Mouse (Mus musculus) heart, adult 2 months (tissue): ENCODE measurements at regions not wholly inside any gene's neighbourhood (a gene's known extent, or its start where the extent isn't known, plus 50 kb on each side); places are given as distances from the start of the nearest gene placed in this dataset.

ENCODE experiments used
- DNase-seq, 2 experiments: peaks; one replicate each; pipeline ENCODE4 v3.0.0; 2021
- H3K27ac ChIP-seq: fragments of 200-600 bp; 2 replicates; pipeline ENCODE4 v1.8.1; 2022
- H3K27me3 ChIP-seq: fragments of 200-500 bp; 2 replicates; pipeline ENCODE4 v1.6.1; 2012; ENCODE audit warnings: mild to moderate bottlenecking, low read length, inconsistent platforms, mixed read lengths; ENCODE audit not compliant: control insufficient read depth, insufficient read depth
- H3K36me3 ChIP-seq: fragments of 200-500 bp; 2 replicates; pipeline ENCODE4 v1.6.1; 2012; ENCODE audit warnings: low read length, inconsistent platforms; ENCODE audit not compliant: control insufficient read depth, insufficient read depth
- H3K4me1 ChIP-seq: fragments of 200-500 bp; 2 replicates; pipeline ENCODE4 v1.6.1; 2011; ENCODE audit warnings: low read length; ENCODE audit not compliant: control insufficient read depth, insufficient read depth
- H3K4me3 ChIP-seq: fragments of 200-600 bp; 2 replicates; pipeline ENCODE4 v1.8.1; 2022
- H3K79me2 ChIP-seq: fragments of 200-500 bp; replicated peaks from 2 replicates; pipeline ENCODE4 v1.6.1; 2012; ENCODE audit warnings: mild to moderate bottlenecking, inconsistent platforms, low read length, moderate library complexity, mixed read lengths; ENCODE audit not compliant: control insufficient read depth, insufficient read depth
- H3K9ac ChIP-seq: fragments of 200-500 bp; 2 replicates; pipeline ENCODE4 v1.6.1; 2012; ENCODE audit warnings: low read depth, mild to moderate bottlenecking, control low read depth, inconsistent platforms, low read length, mixed read lengths
- CTCF ChIP-seq: fragments of 200-600 bp; IDR thresholded peaks from 2 replicates; pipeline ENCODE4 v1.8.1; 2022; ENCODE audit warnings: antibody characterized with exemption, mild to moderate bottlenecking, moderate library complexity
- EP300 ChIP-seq: fragments of 200-500 bp; IDR thresholded peaks from 2 replicates; pipeline ENCODE4 v1.6.1; 2011; ENCODE audit warnings: low read depth, low read length, control low read depth; ENCODE audit not compliant: insufficient read depth
- POLR2A ChIP-seq: fragments of 200-500 bp; IDR thresholded peaks from 2 replicates; pipeline ENCODE4 v1.6.1; 2011; ENCODE audit warnings: mild to moderate bottlenecking, low read depth, low read length, control low read depth; ENCODE audit not compliant: insufficient read depth
- WGBS: fragments of 180-500 bp; shearing (Covaris S2); methylation state at CpG from one replicate; pipeline ENCODE4 v1.1.7; 2018; 5-methylcytosine and 5-hydroxymethylcytosine counted together
- intact Hi-C: fragments of 180-260 bp; cut with DNase I; formaldehyde crosslinking; loops from one replicate; pipeline ENCODE4 v1.15.1; 2025

DNA sequence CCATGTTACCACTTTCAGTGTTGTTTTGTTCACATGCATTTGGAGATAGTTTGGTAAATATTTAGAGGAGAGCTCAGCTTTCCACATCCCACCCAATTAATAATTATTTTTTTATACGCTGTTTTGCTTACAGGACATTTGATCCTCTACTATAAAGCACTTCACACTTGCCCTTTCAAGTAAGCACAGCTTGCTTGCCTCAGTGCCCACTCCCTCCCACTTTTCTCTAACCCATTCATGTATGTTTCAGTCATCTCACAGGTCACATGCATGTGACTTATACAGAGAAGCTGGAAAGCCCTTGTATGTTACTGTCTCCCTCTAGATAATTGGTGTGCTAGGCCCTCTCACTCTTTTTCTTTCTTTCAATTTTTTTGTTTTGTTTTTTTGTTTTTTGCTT is 252.0 kb downstream of the Tfec start:
- TF ChIP-seq EP300 (no peak), POLR2A (no peak), CTCF (no peak)
- intact Hi-C loops = no loop called here
- Histone ChIP-seq H3K27me3 (no peaks in the 10 kb centered on the region), H3K79me2 (no peaks in the 10 kb centered on the region), H3K4me3 (no peak overlapping the region), H3K9ac (no peak overlapping the region), H3K27ac (no peak overlapping the region), H3K4me1 (no peaks in the 10 kb centered on the region), H3K36me3 (no peaks in the 10 kb centered on the region)
- WGBS = 84% methylated on average over 1 of the region's 1 CpGs
- DNase-seq = no peak

DNA sequence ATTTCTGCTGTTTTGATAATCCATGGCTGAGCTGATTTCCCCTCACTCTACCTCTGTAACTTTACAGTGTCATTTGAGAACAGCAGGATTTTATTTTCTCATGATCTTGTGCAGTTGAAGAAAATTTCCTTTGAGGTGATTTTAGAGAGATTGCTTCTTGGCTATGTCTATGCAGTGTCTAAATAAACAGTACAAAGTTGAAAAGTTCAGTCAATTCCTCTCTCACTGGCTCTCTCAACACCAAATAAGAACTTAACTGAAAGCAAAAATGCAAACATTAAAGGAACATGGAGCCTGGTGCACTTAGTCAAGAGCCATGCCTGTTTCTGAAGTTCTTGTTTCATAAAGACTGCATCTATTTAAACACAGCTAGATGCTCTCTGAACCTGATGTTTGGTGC is 254.7 kb downstream of the Tfec start:
- Histone ChIP-seq H3K36me3 (no peaks in the 10 kb centered on the region), H3K9ac (no peak overlapping the region), H3K4me3 (no peak overlapping the region), H3K4me1 (no peaks in the 10 kb centered on the region), H3K27ac (no peak overlapping the region), H3K79me2 (no peaks in the 10 kb centered on the region), H3K27me3 (no peaks in the 10 kb centered on the region)
- DNase-seq = no peak
- no peak for TF ChIP-seq EP300
- no peak for TF ChIP-seq CTCF
- no peak for TF ChIP-seq POLR2A
- intact Hi-C loops = no loop called here

DNA sequence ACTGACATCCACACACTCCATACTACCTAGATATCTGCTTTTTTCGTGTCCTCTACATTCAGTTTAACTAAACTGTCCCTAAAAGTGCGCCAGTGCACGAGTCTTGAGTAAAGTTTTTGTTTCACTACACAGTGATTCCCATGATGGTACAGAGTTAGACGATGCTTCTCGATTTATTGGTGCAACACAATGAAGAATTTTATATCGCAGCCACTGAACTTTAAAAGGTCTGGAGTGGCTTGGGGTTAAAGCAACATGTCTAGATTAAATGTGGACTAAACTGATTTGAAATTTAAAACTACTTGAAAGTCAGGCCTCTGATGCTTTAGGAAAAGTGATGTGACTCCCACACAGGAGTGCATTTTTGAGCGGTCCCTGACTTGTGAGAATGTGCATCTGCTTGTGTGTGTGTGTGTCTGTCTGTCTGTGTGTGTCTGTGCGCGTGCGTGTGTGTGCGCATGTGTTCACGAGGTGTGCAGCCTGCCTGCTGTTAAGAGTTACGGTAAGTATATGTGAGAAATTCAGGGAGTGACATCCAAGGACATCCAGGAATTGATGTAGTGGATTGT is 261.4 kb downstream of the Tfec start:
- Histone ChIP-seq H3K79me2 (no peaks in the 10 kb centered on the region), H3K27me3 (no peaks in the 10 kb centered on the region), H3K27ac (no peak overlapping the region), H3K4me1 (no peaks in the 10 kb centered on the region), H3K4me3 (no peak overlapping the region), H3K9ac (no peak overlapping the region), H3K36me3 (no peaks in the 10 kb centered on the region)
- no peak for DNase-seq
- WGBS = 91% methylated on average over 13 of the region's 13 CpGs
- intact Hi-C loops = no loop called here
- TF ChIP-seq EP300 = no peak
- no peak for TF ChIP-seq CTCF
- no peak for TF ChIP-seq POLR2A

DNA sequence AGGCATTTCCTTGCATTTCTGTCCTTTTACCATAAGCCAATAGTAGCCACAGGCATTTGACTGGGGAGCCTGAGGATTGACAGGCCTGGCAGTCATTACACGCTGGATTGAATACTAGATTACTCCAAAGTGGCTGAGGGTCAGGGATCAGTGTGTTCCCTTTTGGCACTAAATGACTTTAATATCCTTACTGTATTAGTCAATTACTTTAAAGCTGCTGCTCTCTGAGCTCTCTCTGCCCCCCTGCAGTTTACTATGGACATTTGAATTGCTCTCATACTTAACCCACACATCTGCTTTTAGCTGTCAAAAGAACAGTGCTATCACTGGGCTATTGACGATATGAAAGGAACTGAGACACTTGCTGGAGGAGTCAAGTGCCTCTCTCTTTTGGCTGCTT is 262.1 kb downstream of the Tfec start:
- TF ChIP-seq CTCF (no peak), POLR2A (no peak), EP300 (no peak)

DNA sequence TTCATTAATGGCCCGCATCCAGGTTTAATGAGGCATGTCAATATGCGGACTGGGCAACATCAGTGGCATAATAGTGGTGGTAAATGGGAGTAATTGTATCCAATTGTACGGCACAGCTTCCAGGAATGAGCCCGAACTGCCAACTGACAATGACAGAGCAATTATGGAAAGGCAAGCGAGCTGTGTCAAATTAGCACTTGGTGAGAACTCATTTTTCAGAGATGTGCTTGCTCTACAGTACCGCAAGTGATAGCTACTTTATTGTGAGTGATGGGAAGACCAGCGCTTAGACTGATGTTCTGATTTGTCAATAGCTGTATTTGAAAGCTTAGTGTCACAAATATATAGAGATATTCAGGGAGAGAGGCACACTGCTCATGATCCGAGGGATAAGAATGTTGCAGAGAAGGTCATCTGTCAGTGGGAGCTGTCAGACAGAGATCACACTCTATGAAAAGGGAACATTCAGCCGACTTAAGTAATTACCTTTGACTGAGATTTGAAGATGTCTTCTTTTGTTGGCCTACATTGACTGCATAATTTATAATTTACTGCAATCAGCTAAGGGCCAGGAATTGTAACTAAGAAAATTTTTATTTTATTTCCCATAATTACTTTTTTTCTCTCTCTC is 290.7 kb downstream of the Tfec start:
- Histone ChIP-seq H3K27ac (no peak overlapping the region), H3K27me3 (no peaks in the 10 kb centered on the region), H3K4me3 (no peak overlapping the region), H3K4me1 (no peaks in the 10 kb centered on the region), H3K36me3 (no peaks in the 10 kb centered on the region), H3K79me2 (no peaks in the 10 kb centered on the region), H3K9ac (no peak overlapping the region)
- WGBS = 79% methylated on average over 9 of the region's 9 CpGs
- intact Hi-C loops = no loop called here
- no peak for DNase-seq
- TF ChIP-seq EP300 (no peak), POLR2A (no peak), CTCF (no peak)

More for the DNA sequence above, 262.1 kb downstream of the Tfec start:
- 58% methylated on average over 2 of the region's 2 CpGs for WGBS
- no peak overlapping the region for H3K4me3 ChIP-seq
- no peaks in the 10 kb centered on the region for H3K36me3 ChIP-seq
- intact Hi-C loops = no loop called here
- H3K9ac ChIP-seq = no peak overlapping the region
- no peaks in the 10 kb centered on the region for H3K4me1 ChIP-seq
- no peak for DNase-seq
- H3K27me3 ChIP-seq = no peaks in the 10 kb centered on the region
- no peak overlapping the region for H3K27ac ChIP-seq
- H3K79me2 ChIP-seq = no peaks in the 10 kb centered on the region

DNA sequence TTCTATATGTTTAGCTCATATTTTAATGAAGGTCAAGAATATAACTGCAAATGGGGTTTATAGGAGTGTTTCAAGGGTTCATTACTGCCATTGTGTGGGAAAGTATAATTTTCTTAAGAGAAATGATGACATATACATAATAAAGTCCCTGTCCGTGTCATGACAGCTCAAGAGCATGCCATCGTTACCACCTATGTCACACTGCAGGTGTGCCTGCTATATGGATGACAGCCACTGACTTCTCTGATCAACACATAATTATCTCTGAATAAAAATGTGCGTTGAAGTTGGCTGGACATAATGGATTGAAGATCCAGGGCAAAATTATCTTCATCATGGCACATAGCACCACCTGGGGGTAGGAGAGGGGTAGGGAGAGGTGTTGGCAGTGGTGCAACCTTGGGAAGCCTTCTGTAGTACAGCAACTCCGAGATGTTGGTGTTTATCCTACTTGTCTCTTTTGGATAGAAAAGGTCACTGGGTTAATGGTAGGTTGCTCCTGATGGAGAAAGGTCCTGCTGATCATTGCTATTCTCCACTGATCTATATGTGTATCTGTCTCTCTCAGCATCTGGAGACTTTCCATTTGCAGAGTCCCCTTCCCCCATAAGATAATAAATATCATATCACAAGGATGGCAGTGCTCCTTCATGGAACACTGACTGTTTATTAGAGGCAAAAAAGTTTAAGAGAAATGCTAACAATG is 291.4 kb downstream of the Tfec start:
- Histone ChIP-seq H3K4me3 (no peak overlapping the region), H3K27ac (no peak overlapping the region), H3K79me2 (no peaks in the 10 kb centered on the region), H3K4me1 (no peaks in the 10 kb centered on the region), H3K27me3 (no peaks in the 10 kb centered on the region), H3K36me3 (no peaks in the 10 kb centered on the region), H3K9ac (no peak overlapping the region)
- 74% methylated on average over 4 of the region's 4 CpGs for WGBS
- TF ChIP-seq CTCF (no peak), POLR2A (no peak)
- intact Hi-C loops = no loop called here
- no peak for DNase-seq
